Mouse (Mus musculus) c-Kit-negative CD71-positive TER-119-positive erythroid progenitor cells, embryonic 14.5 days (primary cell): Measurements from ENCODE around the gene Rai14.

Experiments used
- DNase-seq: peaks from one replicate; pipeline ENCODE4 v3.0.0-alpha.2; 2013; ENCODE audit warnings: low read depth, low spot score

The Rai14 gene

GRCm38 (mm10) chr15:10721259-10721781 is 6.9 kb upstream of the Rai14 start:
- DNase-seq, result no peak

- DNase-seq, result no peak
These were observed 6.2 kb upstream of the Rai14 start for GRCm38 (mm10) chr15:10720671-10721070.

GRCm38 (mm10) chr15:10720188-10720587 is 5.8 kb upstream of the Rai14 start:
- no peak for DNase-seq

GRCm38 (mm10) chr15:10719511-10719910 is 5.1 kb upstream of the Rai14 start:
- no peak for DNase-seq

GRCm38 (mm10) chr15:10718763-10719162 is 4.3 kb upstream of the Rai14 start:
- no peak for DNase-seq

- DNase-seq, result no peak
These were observed 2.9 kb upstream of the Rai14 start for GRCm38 (mm10) chr15:10717284-10717683.

GRCm38 (mm10) chr15:10715966-10716365 is 1.5 kb upstream of the Rai14 start:
- no peak for DNase-seq

- no peak for DNase-seq
These were observed 698 bp upstream of the Rai14 start for GRCm38 (mm10) chr15:10715139-10715505.

GRCm38 (mm10) chr15:10713626-10714316 is 653 bp downstream of the Rai14 start:
- DNase-seq, result no peak

GRCm38 (mm10) chr15:10713181-10713625 is 1.2 kb downstream of the Rai14 start:
- DNase-seq, result no peak

GRCm38 (mm10) chr15:10712288-10712687 is 2.1 kb downstream of the Rai14 start:
- DNase-seq, result no peak

- DNase-seq, result no peak
These were observed 3.2 kb downstream of the Rai14 start for GRCm38 (mm10) chr15:10711231-10711630.

GRCm38 (mm10) chr15:10708591-10709272 is 5.7 kb downstream of the Rai14 start:
- no peak for DNase-seq

GRCm38 (mm10) chr15:10707109-10707508 is 7.3 kb downstream of the Rai14 start:
- no peak for DNase-seq

- DNase-seq, result no peak
These were observed 8.0 kb downstream of the Rai14 start for GRCm38 (mm10) chr15:10706414-10706813.

GRCm38 (mm10) chr15:10705752-10706151 is 8.7 kb downstream of the Rai14 start:
- no peak for DNase-seq

GRCm38 (mm10) chr15:10704328-10704727 is 10.1 kb downstream of the Rai14 start:
- DNase-seq, result no peak

- DNase-seq, result no peak
These were observed 12.9 kb downstream of the Rai14 start for GRCm38 (mm10) chr15:10701571-10701970.

GRCm38 (mm10) chr15:10700891-10701466 is 13.4 kb downstream of the Rai14 start:
- no peak for DNase-seq

- no peak for DNase-seq
These were observed 17.8 kb downstream of the Rai14 start for GRCm38 (mm10) chr15:10696478-10697234.

- no peak for DNase-seq
These were observed 21.8 kb downstream of the Rai14 start for GRCm38 (mm10) chr15:10692627-10693026.

- DNase-seq, result no peak
These were observed 22.9 kb downstream of the Rai14 start for GRCm38 (mm10) chr15:10691481-10691880.
